ENCODE assay signal across 16 mouse cellular contexts in the genomic region with DNA sequence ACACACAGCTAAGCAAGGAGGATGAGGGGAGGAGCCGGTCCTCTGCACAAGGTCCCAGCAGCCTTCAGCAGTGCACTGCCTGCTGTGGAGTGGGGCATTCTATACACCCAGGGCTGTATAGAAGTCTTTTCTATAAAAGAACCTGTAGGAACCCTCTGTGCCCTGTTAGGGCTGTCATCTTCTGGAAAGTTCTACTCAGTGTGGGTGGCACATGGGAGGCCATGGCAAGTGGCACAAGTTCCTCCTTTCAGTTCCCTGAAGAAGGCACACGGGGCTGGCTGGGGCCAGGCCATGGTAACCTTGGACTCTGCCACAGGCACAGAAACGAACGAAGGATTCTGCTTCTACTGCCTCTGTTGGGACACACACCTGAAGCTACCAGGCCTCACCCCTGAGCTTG. TPM values are rescaled to one million over a fixed set of nuclear protein-coding genes. Genes with fewer than 3 reads are reported as not detected.
DNase-seq lines count a peak whose midpoint lies in the region; TF ChIP-seq lines count a peak whose summit lies in the region.
"Had no signal": no experiment of that assay in that cellular context is flagged by ENCODE, and none has a peak within 500 bp of the region (broad histone marks: within the 10 kb centered on the region; RNA-seq: fewer than 3 reads in every experiment).

No protein-coding gene starts in this region.

- H3K36me3 ChIP-seq in splenic B cell, adult 2 months (ENCODE audit: control insufficient read depth, insufficient read depth, low read length, poor library complexity, severe bottlenecking) = peaks cover 5% of the 10 kb centered on the region

- no peak for TF ChIP-seq POLR2A in embryonic fibroblast, embryonic 13.5 days (IDR thresholded peaks at IDR 0.05; ENCODE audit: low read depth, low read length)
- TF ChIP-seq POLR2A in cerebellum, adult 2 months (IDR thresholded peaks at IDR 0.05; ENCODE audit: borderline replicate concordance, insufficient read depth, low read length) = no peak

- TF ChIP-seq CTCF in embryonic fibroblast, embryonic 13.5 days (IDR thresholded peaks at IDR 0.05; ENCODE audit: borderline replicate concordance, insufficient read depth, low read length) = no peak
- TF ChIP-seq CTCF in cerebellum, adult 2 months (IDR thresholded peaks at IDR 0.05; ENCODE audit: borderline replicate concordance, insufficient read depth, low read depth, low read length) = no peak

- peaks cover 12% of the 10 kb centered on the region for H3K4me1 ChIP-seq in embryonic fibroblast, embryonic 13.5 days (ENCODE audit: control insufficient read depth, insufficient read depth, low read length)
- peaks cover 22% of the 10 kb centered on the region for H3K4me1 ChIP-seq in cerebellum, adult 2 months (ENCODE audit: control insufficient read depth, insufficient read depth, low read length)

- peak overlapping the region; percentile 7; the same call in 1 of the 2 replicates for H3K27ac ChIP-seq in embryonic fibroblast, embryonic 13.5 days (ENCODE audit: insufficient read depth, low read length)
- H3K27ac ChIP-seq in cerebellum, adult 2 months (ENCODE audit: insufficient read depth, low read length) = no peak overlapping the region
- H3K27ac ChIP-seq: hindbrain, embryonic 10.5 days; intestine, embryonic 15.5 days; liver, embryonic 13.5 days had no signal

- WGBS in cerebellum, adult 2 months = 84% methylated on average over 4 of the region's 4 CpGs

- peak; percentile 13 for DNase-seq in kidney, adult 9 months
- no peak for DNase-seq in kidney, postnatal 14 days
- DNase-seq in spleen, adult 18-20 months = peak; percentile 41 to 62
- no peak for DNase-seq in spleen, postnatal 14 days (ENCODE audit: low spot score in 2 of 2)
- peak; percentile 88 for DNase-seq in splenic B cell, adult 2 months (ENCODE audit: low read depth, low spot score)
- DNase-seq in urinary bladder, postnatal 4 days (ENCODE audit: low spot score in 2 of 2) = no peak
- DNase-seq in cerebellum, adult 2 months = no peak
- DNase-seq: cerebellum, adult 9-11 months; liver, embryonic 13.5 days; thymus, postnatal 14 days had no signal

- H3K4me3 ChIP-seq in embryonic fibroblast, embryonic 13.5 days (ENCODE audit: insufficient read depth, low read length) = no peak overlapping the region
- no peak overlapping the region for H3K4me3 ChIP-seq in cerebellum, adult 2 months (replicated peaks; ENCODE audit: insufficient read depth, low read depth, low read length)
- H3K4me3 ChIP-seq: hindbrain, embryonic 10.5 days; intestine, embryonic 15.5 days; liver, embryonic 13.5 days had no signal

- H3K27me3 ChIP-seq in splenic B cell, adult 2 months (ENCODE audit: control insufficient read depth, insufficient read depth, low read length, poor library complexity, severe bottlenecking) = no peaks in the 10 kb centered on the region
- no peaks in the 10 kb centered on the region for H3K27me3 ChIP-seq in cerebellum, adult 2 months (ENCODE audit: control insufficient read depth, insufficient read depth, low read length)
- H3K27me3 ChIP-seq: intestine, embryonic 15.5 days; liver, embryonic 13.5 days had no signal

RNA-seq across cellular contexts. Expression of gene Fem1a, which starts 8.4 kb away (rescaled TPM):
- polyA plus RNA-seq in embryonic fibroblast, embryonic 13.5 days (2011; ENCODE audit: insufficient read length, low read depth, missing spikeins) = 9.7 and 10.6 TPM in 2 replicates
- polyA plus RNA-seq in cerebellum, adult 2 months (2012; rRNA removed) = 19.9 and 21.8 TPM in 2 replicates

RNA-seq across cellular contexts. Expression of gene Ticam1, which starts 11.6 kb away (rescaled TPM):
- polyA plus RNA-seq in embryonic fibroblast, embryonic 13.5 days (2011; ENCODE audit: insufficient read length, low read depth, missing spikeins) = 11.1 and 15.6 TPM in 2 replicates
- polyA plus RNA-seq in cerebellum, adult 2 months (2012; rRNA removed) = 4.5 and 4.7 TPM in 2 replicates

RNA-seq across cellular contexts. Expression of gene Plin3, which starts 27.7 kb away (rescaled TPM):
- polyA plus RNA-seq in embryonic fibroblast, embryonic 13.5 days (2011; ENCODE audit: insufficient read length, low read depth, missing spikeins) = 37.4 and 41.2 TPM in 2 replicates
- polyA plus RNA-seq in cerebellum, adult 2 months (2012; rRNA removed) = 15.6 and 20.9 TPM in 2 replicates

RNA-seq across cellular contexts. Expression of gene Arrdc5, which starts 35.1 kb away (rescaled TPM):
- not detected in 2 replicates for polyA plus RNA-seq in embryonic fibroblast, embryonic 13.5 days (2011; ENCODE audit: insufficient read length, low read depth, missing spikeins)
- not detected in 2 replicates for polyA plus RNA-seq in cerebellum, adult 2 months (2012; rRNA removed)
- polyA plus RNA-seq: embryonic facial prominence, embryonic 11.5 days; hindbrain, embryonic 10.5 days; intestine, embryonic 15.5 days; large intestine, adult 2 months; liver, embryonic 13.5 days; stomach, embryonic 14.5 days had no signal

RNA-seq across cellular contexts. Expression of gene Uhrf1, which starts 38.1 kb away (rescaled TPM):
- polyA plus RNA-seq in embryonic fibroblast, embryonic 13.5 days (2011; ENCODE audit: insufficient read length, low read depth, missing spikeins) = 48.0 and 50.2 TPM in 2 replicates
- polyA plus RNA-seq in cerebellum, adult 2 months (2012; rRNA removed) = 0.65 and 0.71 TPM in 2 replicates

Comparison
In these comparisons a context has a peak if more than half of its experiments do, and no peak if none do; other contexts are left out.
1. DNase-seq: peak in kidney, adult 9 months (single experiment), spleen, adult 18-20 months (2 of 2) and splenic B cell, adult 2 months (single experiment); none in kidney, postnatal 14 days (single experiment), spleen, postnatal 14 days (0 of 2), urinary bladder, postnatal 4 days (0 of 2) and cerebellum, adult 2 months (0 of 2).